Mouse (Mus musculus): ENCODE data around the gene 2210408I21Rik. TPM values are rescaled to one million over a fixed set of nuclear protein-coding genes. Genes with fewer than 3 reads are reported as not detected.

2210408I21Rik gene
- polyA plus RNA-seq, 1 experiment from 2014 or later, result 13.5 TPM

Other genes starting within 250 kb of the 2210408I21Rik start
- gene Slf1, start 67 bp upstream of the 2210408I21Rik start, polyA plus RNA-seq (2015; fragmentation: Nextera tagmentation; extraction: Ambion mirVana), result 77.3 and 92.4 TPM in 2 replicates

Data from forebrain, embryonic 16.5 days (tissue).